Mouse (Mus musculus) midbrain, embryonic 10.5 days (tissue): ENCODE measurements around the gene Fam213b. TPM values are rescaled to one million over a fixed set of nuclear protein-coding genes. Genes with fewer than 3 reads are reported as not detected.

Experiments
- DNase-seq: peaks from one replicate; pipeline ENCODE4 v3.0.0-alpha.2; 2017; ENCODE audit warnings: low spot score
- H3K27ac ChIP-seq: fragments of 300-500 bp; sonication (generic); replicated peaks from 2 replicates; pipeline ENCODE4 v1.5.1; 2016; ENCODE audit warnings: mild to moderate bottlenecking
- H3K27me3 ChIP-seq: fragments of 300-500 bp; sonication (generic); 2 replicates; pipeline ENCODE4 v1.6.1; 2016; ENCODE audit warnings: low read depth, mild to moderate bottlenecking; ENCODE audit not compliant: poor library complexity, severe bottlenecking
- H3K36me3 ChIP-seq: fragments of 300-500 bp; sonication (generic); 2 replicates; pipeline ENCODE4 v1.6.1; 2016; ENCODE audit warnings: mild to moderate bottlenecking, moderate library complexity
- H3K4me1 ChIP-seq: fragments of 300-500 bp; sonication (generic); 2 replicates; pipeline ENCODE4 v1.6.1; 2016
- H3K4me3 ChIP-seq: fragments of 300-500 bp; sonication (generic); 2 replicates; pipeline ENCODE4 v1.5.1; 2016; ENCODE audit warnings: mild to moderate bottlenecking, moderate library complexity
- H3K9me3 ChIP-seq: fragments of 300-500 bp; sonication (generic); replicated peaks from 2 replicates; pipeline ENCODE4 v1.6.1; 2016; ENCODE audit warnings: mild to moderate bottlenecking
- WGBS: fragments of 180-500 bp; shearing (Covaris S2); methylation state at CpG from one replicate; pipeline ENCODE4 v1.1.7; 2016; 5-methylcytosine and 5-hydroxymethylcytosine counted together
- polyA plus RNA-seq: library from polyadenylated mRNA; unstranded; fragments of >200 nt; fragmentation: Nextera tagmentation; extraction: Ambion mirVana; gene quantifications from 2 replicates; pipeline ENCODE4 v1.2.1, GENCODE M21; 2016

The Fam213b gene
- polyA plus RNA-seq, 1 experiment from 2014 or later, result 45.9 TPM

DNA sequence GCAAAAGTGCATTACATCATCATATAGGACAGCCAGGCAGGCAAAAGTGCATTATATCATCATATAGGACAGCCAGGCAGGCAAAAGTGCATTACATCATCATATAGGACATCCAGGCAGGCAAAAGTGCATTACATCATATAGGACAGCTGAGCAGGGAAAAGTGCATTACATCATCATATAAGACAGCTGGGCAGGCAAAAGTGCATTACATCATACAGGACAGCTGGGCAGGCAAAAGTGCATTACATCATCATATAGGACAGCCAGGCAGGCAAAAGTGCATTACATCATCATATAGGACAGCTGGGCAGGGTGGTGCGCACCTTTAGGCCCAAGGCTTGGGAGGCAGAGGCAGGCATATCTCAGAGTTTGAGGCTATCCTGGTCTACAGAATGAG is 46.2 kb downstream of the Fam213b start:
- Histone ChIP-seq H3K27ac (no peak overlapping the region), H3K4me1 (peaks cover 16% of the 10 kb centered on the region), H3K27me3 (peaks cover 46% of the 10 kb centered on the region), H3K4me3 (no peak overlapping the region), H3K9me3 (no peaks in the 10 kb centered on the region), H3K36me3 (no peaks in the 10 kb centered on the region)
- DNase-seq, result no peak
- WGBS, result 97% methylated on average over 1 of the region's 1 CpGs

Other genes with a start within 250 kb of the Fam213b start
- gene Actrt2, start 231.3 kb downstream of the Fam213b start, polyA plus RNA-seq, result not detected in 2 replicates
- 0.22 and 0.57 TPM in 2 replicates for gene Ttc34, start 61.7 kb downstream of the Fam213b start, polyA plus RNA-seq
- 0.20 and 0.35 TPM in 2 replicates for gene Mmel1, start 29.6 kb downstream of the Fam213b start, polyA plus RNA-seq
- gene Tnfrsf14, start 29.4 kb upstream of the Fam213b start, polyA plus RNA-seq, result 0.67 and 0.99 TPM in 2 replicates
- 690 and 827 TPM in 2 replicates for gene Hes5, start 61.8 kb upstream of the Fam213b start, polyA plus RNA-seq
- gene Pank4, start 65.0 kb upstream of the Fam213b start, polyA plus RNA-seq, result 47.6 and 48.6 TPM in 2 replicates
- gene Plch2, start 157.6 kb upstream of the Fam213b start, polyA plus RNA-seq, result 0.57 and 0.72 TPM in 2 replicates
- 21.0 and 21.1 TPM in 2 replicates for gene Pex10, start 167.9 kb upstream of the Fam213b start, polyA plus RNA-seq
- 137 and 147 TPM in 2 replicates for gene Rer1, start 187.2 kb upstream of the Fam213b start, polyA plus RNA-seq
- 5.1 and 6.2 TPM in 2 replicates for gene Morn1, start 187.4 kb upstream of the Fam213b start, polyA plus RNA-seq